Mouse (Mus musculus) forebrain, embryonic 14.5 days (tissue): ENCODE data around the gene Eml5. TPM values are rescaled to one million over a fixed set of nuclear protein-coding genes. Genes with fewer than 3 reads are reported as not detected.

Experiments used
- ATAC-seq: fragments of 200-750 bp; cut with Nextera tagmentation; 2 replicates; pipeline ENCODE4 v1.8.0; 2017; ENCODE audit warnings: mild to moderate bottlenecking, moderate library complexity
- DNase-seq: peaks from one replicate; pipeline ENCODE4 v3.0.0-alpha.2; 2015; ENCODE audit warnings: low spot score
- H3K27ac ChIP-seq: fragments of 300-500 bp; sonication (generic); 2 replicates; pipeline ENCODE4 v1.5.1; 2014; ENCODE audit warnings: low read depth, mild to moderate bottlenecking, control low read depth, low read length, moderate library complexity
- H3K27me3 ChIP-seq: fragments of 300-500 bp; sonication (generic); replicated peaks from 2 replicates; pipeline ENCODE4 v1.6.1; 2014; ENCODE audit warnings: low read length, control low read depth, mixed read lengths; ENCODE audit not compliant: control insufficient read depth, insufficient read depth
- H3K36me3 ChIP-seq: fragments of 300-500 bp; sonication (generic); 2 replicates; pipeline ENCODE4 v1.6.1; 2014; ENCODE audit warnings: low read length, control low read depth; ENCODE audit not compliant: control insufficient read depth, insufficient read depth
- H3K4me1 ChIP-seq: fragments of 300-500 bp; sonication (generic); 2 replicates; pipeline ENCODE4 v1.6.1; 2014; ENCODE audit warnings: antibody characterized with exemption, low read length, control low read depth; ENCODE audit not compliant: control insufficient read depth, insufficient read depth
- H3K4me2 ChIP-seq: fragments of 300-500 bp; sonication (generic); 2 replicates; pipeline ENCODE4 v1.6.1; 2014; ENCODE audit warnings: mild to moderate bottlenecking, control low read depth, low read length
- H3K4me3 ChIP-seq: fragments of 300-500 bp; sonication (generic); 2 replicates; pipeline ENCODE4 v1.5.1; 2014; ENCODE audit warnings: low read depth, low read length, control low read depth
- H3K9ac ChIP-seq: fragments of 300-500 bp; sonication (generic); 2 replicates; pipeline ENCODE4 v1.6.1; 2014; ENCODE audit warnings: mild to moderate bottlenecking, low read length, control low read depth, moderate library complexity
- H3K9me3 ChIP-seq: fragments of 300-500 bp; sonication (generic); replicated peaks from 2 replicates; pipeline ENCODE4 v1.6.1; 2016; ENCODE audit warnings: low read length, control low read depth, mixed read lengths; ENCODE audit not compliant: control insufficient read depth
- WGBS: fragments of 180-500 bp; shearing (Covaris S2); extraction: QIAGEN DNeasy Blood & Tissue Kit; methylation state at CpG from one replicate; pipeline ENCODE4 v1.1.7; 2014; 5-methylcytosine and 5-hydroxymethylcytosine counted together
- polyA plus RNA-seq: library from polyadenylated mRNA; unstranded; fragments of >200 nt; fragmentation: Nextera tagmentation; extraction: Ambion mirVana; gene quantifications from 2 replicates; pipeline ENCODE4 v1.2.1, GENCODE M21; 2014

Eml5 gene
- polyA plus RNA-seq, 1 experiment from 2014 or later: 8.2 TPM

- H3K27ac ChIP-seq: no peak overlapping the region
- H3K9me3 ChIP-seq: no peaks in the 10 kb centered on the region
- no peak for ATAC-seq
- WGBS: 30% methylated on average over 6 of the region's 6 CpGs
- H3K36me3 ChIP-seq: no peaks in the 10 kb centered on the region
- DNase-seq: no peak
- H3K9ac ChIP-seq: peak overlapping the region; percentile 80
- H3K4me2 ChIP-seq: peak overlapping the region; percentile 47
- H3K4me3 ChIP-seq: peak overlapping the region; percentile 87
- H3K4me1 ChIP-seq: peaks cover 12% of the 10 kb centered on the region; the same call in 1 of the 2 replicates
- H3K27me3 ChIP-seq: no peaks in the 10 kb centered on the region
Observed at GRCm38 (mm10) chr12:98899676-98900075, 1.6 kb downstream of the Eml5 start.

- no peak for DNase-seq
- peaks cover 12% of the 10 kb centered on the region; the same call in 1 of the 2 replicates for H3K4me1 ChIP-seq
- no peak for ATAC-seq
- H3K9me3 ChIP-seq: no peaks in the 10 kb centered on the region
- 66% methylated on average over 1 of the region's 1 CpGs for WGBS
- H3K9ac ChIP-seq: no peak overlapping the region
- no peak overlapping the region for H3K27ac ChIP-seq
- H3K4me3 ChIP-seq: no peak overlapping the region
- no peaks in the 10 kb centered on the region for H3K27me3 ChIP-seq
- H3K36me3 ChIP-seq: no peaks in the 10 kb centered on the region
- no peak overlapping the region for H3K4me2 ChIP-seq
Observed at GRCm38 (mm10) chr12:98896761-98897160, 4.5 kb downstream of the Eml5 start.

DNA sequence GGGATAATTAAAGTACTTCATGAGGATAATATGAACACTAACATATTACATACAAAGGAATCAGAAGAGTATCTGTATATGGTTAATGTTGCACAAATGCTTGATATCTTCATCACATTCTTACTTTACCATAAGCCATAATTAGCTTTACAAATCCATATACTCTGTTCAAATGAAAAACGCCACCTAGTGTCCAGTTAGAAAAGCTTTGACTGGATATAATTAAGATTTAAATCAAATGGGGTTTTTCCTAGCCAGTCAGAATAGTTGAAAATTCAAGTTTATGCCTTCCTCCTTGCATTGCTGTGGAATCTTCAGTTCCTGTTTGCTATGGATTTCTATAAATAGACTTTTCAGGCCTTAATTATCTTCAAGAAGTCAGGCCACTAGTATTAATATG is 16.8 kb downstream of the Eml5 start:
- Histone ChIP-seq H3K4me3 (no peak overlapping the region), H3K9me3 (no peaks in the 10 kb centered on the region), H3K27me3 (no peaks in the 10 kb centered on the region), H3K4me1 (no peaks in the 10 kb centered on the region), H3K27ac (no peak overlapping the region), H3K36me3 (no peaks in the 10 kb centered on the region), H3K9ac (no peak overlapping the region), H3K4me2 (no peak overlapping the region)
- WGBS: 7% methylated on average over 1 of the region's 1 CpGs
- ATAC-seq: no peak
- peak; percentile 66 for DNase-seq

GRCm38 (mm10) chr12:98881796-98882195 is 19.5 kb downstream of the Eml5 start:
- no peaks in the 10 kb centered on the region for H3K9me3 ChIP-seq
- no peak overlapping the region for H3K4me2 ChIP-seq
- H3K9ac ChIP-seq: no peak overlapping the region
- H3K36me3 ChIP-seq: no peaks in the 10 kb centered on the region
- no peak overlapping the region for H3K27ac ChIP-seq
- no peak overlapping the region for H3K4me3 ChIP-seq
- no peaks in the 10 kb centered on the region for H3K27me3 ChIP-seq
- DNase-seq (peak; percentile 32), ATAC-seq (no peak)
- no peaks in the 10 kb centered on the region for H3K4me1 ChIP-seq
- 31% methylated on average over 5 of the region's 5 CpGs for WGBS

DNA sequence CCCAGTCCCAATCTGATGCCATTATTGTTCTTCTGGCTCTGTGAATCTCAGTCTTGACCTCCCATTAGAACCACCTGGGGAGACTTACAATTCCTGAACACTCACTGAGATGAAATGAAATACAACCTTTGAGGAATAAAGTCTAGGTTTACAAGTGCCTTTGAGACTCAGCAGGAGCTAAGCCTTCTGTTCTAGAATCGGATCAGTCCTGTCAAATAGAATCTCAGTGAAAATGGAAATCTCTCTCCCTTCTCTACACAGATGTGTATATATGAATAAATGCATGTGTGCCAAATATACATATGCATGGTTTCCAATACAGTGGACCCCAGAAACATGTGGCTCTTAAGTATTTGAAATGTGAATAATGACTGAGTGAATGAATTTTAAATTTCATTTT is 22.6 kb downstream of the Eml5 start:
- Histone ChIP-seq H3K27me3 (no peaks in the 10 kb centered on the region), H3K4me1 (no peaks in the 10 kb centered on the region), H3K9ac (no peak overlapping the region), H3K4me2 (no peak overlapping the region), H3K9me3 (no peaks in the 10 kb centered on the region), H3K36me3 (no peaks in the 10 kb centered on the region), H3K27ac (no peak overlapping the region), H3K4me3 (no peak overlapping the region)
- DNase-seq: peak; percentile 54
- 23% methylated on average over 1 of the region's 1 CpGs for WGBS
- peak; percentile 42; the same call in 1 of the 2 replicates for ATAC-seq

GRCm38 (mm10) chr12:98875216-98875615 is 26.1 kb downstream of the Eml5 start:
- ATAC-seq: no peak
- H3K27me3 ChIP-seq: no peaks in the 10 kb centered on the region
- 69% methylated on average over 2 of the region's 2 CpGs for WGBS
- H3K27ac ChIP-seq: no peak overlapping the region
- no peaks in the 10 kb centered on the region for H3K4me1 ChIP-seq
- DNase-seq: no peak
- no peaks in the 10 kb centered on the region for H3K9me3 ChIP-seq
- no peaks in the 10 kb centered on the region; the same call in 1 of the 2 replicates for H3K36me3 ChIP-seq
- H3K4me3 ChIP-seq: no peak overlapping the region
- H3K9ac ChIP-seq: no peak overlapping the region
- H3K4me2 ChIP-seq: no peak overlapping the region

DNA sequence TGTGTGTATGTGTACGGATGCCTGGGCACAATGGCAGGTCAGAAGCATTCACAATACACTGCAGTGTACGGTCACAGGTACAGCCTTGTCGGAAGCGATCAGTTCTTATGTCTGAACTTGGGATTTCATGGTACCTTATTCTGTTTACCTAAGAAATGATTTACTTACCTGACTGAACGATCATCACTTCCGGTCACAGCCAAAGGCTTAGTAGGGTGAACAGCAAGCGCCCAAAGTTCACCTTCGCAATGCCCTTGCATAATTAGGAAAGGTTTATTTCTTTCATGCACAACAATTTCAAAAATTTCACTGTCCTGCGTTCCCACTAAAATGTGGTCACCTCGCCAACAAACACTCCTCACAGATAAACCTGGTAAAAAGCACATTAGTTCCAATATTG is 28.4 kb downstream of the Eml5 start:
- Histone ChIP-seq H3K36me3 (peaks cover 9% of the 10 kb centered on the region), H3K4me2 (no peak overlapping the region), H3K9me3 (no peaks in the 10 kb centered on the region), H3K27ac (no peak overlapping the region), H3K27me3 (no peaks in the 10 kb centered on the region), H3K4me3 (no peak overlapping the region), H3K9ac (no peak overlapping the region), H3K4me1 (no peaks in the 10 kb centered on the region)
- ATAC-seq (no peak), DNase-seq (no peak)
- WGBS: 96% methylated on average over 10 of the region's 10 CpGs

DNA sequence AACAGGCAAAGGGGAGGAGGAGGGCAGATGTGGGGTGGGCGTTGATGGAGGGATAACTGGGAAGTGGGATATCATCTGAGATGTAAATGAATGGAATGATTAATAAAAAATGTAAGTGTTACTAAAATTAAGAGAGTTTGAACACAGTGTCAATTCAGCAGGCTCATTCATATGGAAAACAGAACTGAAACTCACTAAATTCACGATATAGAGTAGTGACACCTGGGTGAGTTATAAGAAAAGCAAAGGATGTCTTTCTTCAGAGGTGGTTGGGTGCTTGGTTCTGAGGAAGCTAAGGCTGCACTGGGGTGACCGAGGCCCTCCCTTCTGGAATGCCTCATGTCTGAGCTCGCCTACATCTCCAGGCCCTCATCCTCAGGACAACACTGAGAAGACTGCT is 37.8 kb downstream of the Eml5 start:
- peaks cover 32% of the 10 kb centered on the region for H3K36me3 ChIP-seq

DNA sequence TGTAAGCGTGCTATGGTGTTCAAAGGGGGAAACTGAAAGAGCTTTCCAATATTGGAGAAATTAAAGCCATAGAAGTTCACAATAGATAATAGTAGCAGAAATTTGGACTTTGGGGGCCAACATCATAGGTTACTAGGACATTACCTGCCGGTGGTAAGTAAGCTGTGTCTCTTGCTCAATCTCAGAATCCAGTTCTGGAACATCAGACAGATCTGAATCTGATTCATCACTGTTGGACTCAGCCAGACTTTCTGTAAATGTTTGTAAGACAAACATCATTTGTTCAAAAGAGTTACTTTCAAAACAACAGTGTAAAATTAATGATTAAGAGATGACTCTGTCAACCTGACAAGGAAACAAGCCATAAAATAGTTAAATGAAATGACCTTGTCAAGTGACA is 41.0 kb downstream of the Eml5 start:
- WGBS: 88% methylated on average over 2 of the region's 2 CpGs
- Histone ChIP-seq H3K4me1 (no peaks in the 10 kb centered on the region), H3K9ac (no peak overlapping the region), H3K36me3 (peaks cover 35% of the 10 kb centered on the region), H3K4me2 (no peak overlapping the region), H3K4me3 (no peak overlapping the region), H3K27me3 (no peaks in the 10 kb centered on the region), H3K27ac (no peak overlapping the region), H3K9me3 (no peaks in the 10 kb centered on the region)
- DNase-seq (no peak), ATAC-seq (no peak)

More for the DNA sequence above, 37.8 kb downstream of the Eml5 start:
- no peak overlapping the region for H3K4me2 ChIP-seq
- no peak overlapping the region for H3K4me3 ChIP-seq
- H3K27me3 ChIP-seq: no peaks in the 10 kb centered on the region
- H3K9ac ChIP-seq: no peak overlapping the region
- no peak for ATAC-seq
- 82% methylated on average over 4 of the region's 4 CpGs for WGBS
- DNase-seq: no peak
- H3K27ac ChIP-seq: no peak overlapping the region
- H3K4me1 ChIP-seq: no peaks in the 10 kb centered on the region
- no peaks in the 10 kb centered on the region for H3K9me3 ChIP-seq
